Mouse (Mus musculus) megakaryocyte, embryonic 14.5 days (primary cell): ENCODE measurements around the gene Olfr60.

ENCODE experiments used
- FLI1 ChIP-seq: IDR thresholded peaks from 2 replicates; pipeline ENCODE4 v1.6.1; 2012; ENCODE audit warnings: low read length, inconsistent platforms, mixed read lengths
- GATA1 ChIP-seq: IDR thresholded peaks from 3 replicates; pipeline ENCODE4 v1.6.1; 2012; ENCODE audit warnings: mixed read lengths, low read length, inconsistent platforms, borderline replicate concordance

DNA sequence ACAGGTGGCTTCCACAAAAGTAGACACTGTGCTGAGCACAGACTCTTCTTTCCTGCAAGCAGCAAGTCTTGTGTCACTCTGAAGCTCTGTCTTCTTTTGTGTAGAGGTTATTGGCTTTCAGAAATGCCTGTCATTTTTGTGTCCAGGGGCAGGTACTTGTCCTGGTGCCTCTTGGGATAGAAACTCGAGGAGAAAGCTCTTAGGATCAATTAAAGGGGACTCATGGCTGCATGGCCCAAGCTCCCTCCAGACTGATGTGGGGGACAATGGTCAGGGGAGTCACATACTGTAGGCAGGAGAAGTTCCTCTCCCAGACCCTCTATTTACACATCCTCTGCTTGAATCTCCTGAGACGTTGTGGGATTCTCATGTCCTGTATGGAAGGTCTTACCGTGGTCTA lies at the start of gene Olfr60:
- TF ChIP-seq GATA1 = no peak
- no peak for TF ChIP-seq FLI1
